Mouse (Mus musculus): ENCODE results near the gene Morc3. TPM values are rescaled to one million over a fixed set of nuclear protein-coding genes. Genes with fewer than 3 reads are reported as not detected.

The Morc3 gene
- polyA plus RNA-seq, 1 experiment from 2014 or later = 32.7 TPM

DNA sequence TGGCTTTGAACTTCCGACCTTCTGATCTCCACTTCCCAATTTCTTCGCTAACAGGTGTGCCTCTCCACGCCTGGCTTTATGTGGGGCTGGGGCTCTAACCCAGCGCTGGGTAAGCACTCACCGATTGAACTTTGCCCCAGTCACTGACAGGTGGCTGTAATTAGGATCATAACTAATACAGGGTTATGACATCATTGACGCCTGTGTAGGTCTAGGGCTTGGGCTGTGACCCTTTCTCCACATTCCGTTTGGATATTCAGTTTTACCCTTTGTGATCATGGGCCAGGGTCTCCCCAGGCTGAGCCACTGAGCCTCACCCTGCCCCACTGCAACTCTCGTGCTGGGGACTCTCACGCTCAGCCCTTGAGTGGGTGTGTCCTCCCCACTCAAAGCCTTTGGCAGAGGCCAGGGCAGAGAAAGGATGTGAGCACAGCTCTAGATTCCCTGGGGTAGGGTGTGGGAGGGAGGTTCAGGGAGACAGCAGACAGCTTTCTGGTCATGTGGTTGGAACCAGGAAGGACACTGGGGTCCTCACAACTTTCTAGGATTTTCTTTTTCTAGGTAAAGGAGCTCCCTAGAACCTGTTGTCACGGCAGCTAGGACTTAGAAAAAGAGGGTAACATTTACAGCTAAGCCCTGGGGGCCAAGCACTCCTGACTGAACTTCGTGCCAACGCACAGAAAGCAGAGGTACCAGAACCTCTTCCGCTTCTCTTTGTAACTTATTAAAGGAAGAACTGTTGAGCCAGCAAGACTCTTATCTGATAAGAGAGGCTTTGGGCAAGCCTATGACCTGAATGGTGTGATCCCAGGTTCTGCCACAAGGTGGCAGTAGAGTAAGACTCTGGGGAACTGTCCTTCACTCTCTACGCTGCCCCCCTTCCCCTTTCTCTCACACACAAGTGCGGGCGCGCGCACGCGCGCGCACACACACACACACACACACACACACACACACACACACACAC, 86.1 kb downstream of the Morc3 start:
- ATAC-seq = peak; percentile 64
- 40% methylated on average over 22 of the region's 22 CpGs for WGBS

DNA sequence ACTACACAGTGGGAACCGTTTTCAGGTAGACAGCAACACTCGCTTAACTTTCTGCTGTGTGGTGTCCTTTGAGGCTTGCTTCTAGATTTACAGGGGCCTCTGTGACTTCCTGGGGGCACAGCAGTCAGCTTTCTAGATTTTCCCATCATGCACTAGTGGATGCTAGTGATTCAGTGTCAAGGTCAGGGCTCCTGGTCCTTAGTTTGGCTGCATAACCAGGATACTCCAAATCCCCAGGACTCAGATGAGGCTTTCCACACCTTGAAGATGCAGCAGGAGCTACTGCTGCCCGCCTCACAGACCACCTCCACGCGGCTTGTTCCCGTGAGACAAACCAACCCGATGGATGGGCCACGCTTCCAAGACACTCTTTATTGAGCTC, 86.7 kb downstream of the Morc3 start:
- Histone ChIP-seq H3K4me3 (replicated peaks) (no peak overlapping the region), H3K4me2 (replicated peaks) (peak overlapping the region; percentile 44), H3K9ac (replicated peaks) (no peak overlapping the region), H3K27ac (no peak overlapping the region), H3K4me1 (replicated peaks) (peaks cover 5% of the 10 kb centered on the region), H3K27me3 (no peaks in the 10 kb centered on the region), H3K9me3 (no peaks in the 10 kb centered on the region), H3K36me3 (no peaks in the 10 kb centered on the region)
- WGBS = 60% methylated on average over 8 of the region's 8 CpGs
- 0 out of 2 replicates have a peak, but pooled peaks have one; percentile 21 for ATAC-seq

More for the DNA sequence above, 86.1 kb downstream of the Morc3 start:
- H3K27me3 ChIP-seq = no peaks in the 10 kb centered on the region
- no peak overlapping the region for H3K4me3 ChIP-seq (replicated peaks)
- H3K9me3 ChIP-seq = no peaks in the 10 kb centered on the region
- H3K27ac ChIP-seq = no peak overlapping the region
- no peaks in the 10 kb centered on the region for H3K36me3 ChIP-seq
- H3K4me1 ChIP-seq (replicated peaks) = peaks cover 5% of the 10 kb centered on the region
- peak overlapping the region; percentile 44 for H3K4me2 ChIP-seq (replicated peaks)
- H3K9ac ChIP-seq (replicated peaks) = no peak overlapping the region

DNA sequence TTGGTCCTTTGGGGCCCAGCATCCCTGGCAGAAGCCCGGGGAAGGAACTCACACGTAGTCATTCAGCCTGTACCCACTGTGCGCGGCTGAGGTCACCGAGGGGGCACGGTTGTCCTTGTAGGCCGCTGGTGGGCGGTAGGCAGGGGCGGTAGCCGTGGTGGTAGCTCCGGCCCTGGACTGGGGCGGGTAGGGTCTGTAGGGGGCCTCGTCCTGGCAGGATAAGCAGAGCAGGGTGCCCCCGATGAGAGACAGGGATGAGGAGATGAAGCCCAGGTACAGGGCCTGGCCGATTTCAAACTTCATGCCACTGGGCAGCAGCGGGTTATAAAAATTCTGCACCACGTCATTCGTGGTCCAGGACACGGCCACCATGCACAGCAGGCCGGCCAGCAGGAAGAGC, 87.3 kb downstream of the Morc3 start:
- H3K4me3 ChIP-seq (replicated peaks) = no peak overlapping the region
- H3K36me3 ChIP-seq = no peaks in the 10 kb centered on the region
- 79% methylated on average over 20 of the region's 20 CpGs for WGBS
- peak; percentile 41; the same call in 1 of the 2 replicates for ATAC-seq
- no peak overlapping the region for H3K27ac ChIP-seq
- no peak overlapping the region for H3K9ac ChIP-seq (replicated peaks)
- no peaks in the 10 kb centered on the region for H3K9me3 ChIP-seq
- H3K4me2 ChIP-seq (replicated peaks) = no peak overlapping the region
- H3K27me3 ChIP-seq = no peaks in the 10 kb centered on the region
- H3K4me1 ChIP-seq (replicated peaks) = peaks cover 5% of the 10 kb centered on the region

DNA sequence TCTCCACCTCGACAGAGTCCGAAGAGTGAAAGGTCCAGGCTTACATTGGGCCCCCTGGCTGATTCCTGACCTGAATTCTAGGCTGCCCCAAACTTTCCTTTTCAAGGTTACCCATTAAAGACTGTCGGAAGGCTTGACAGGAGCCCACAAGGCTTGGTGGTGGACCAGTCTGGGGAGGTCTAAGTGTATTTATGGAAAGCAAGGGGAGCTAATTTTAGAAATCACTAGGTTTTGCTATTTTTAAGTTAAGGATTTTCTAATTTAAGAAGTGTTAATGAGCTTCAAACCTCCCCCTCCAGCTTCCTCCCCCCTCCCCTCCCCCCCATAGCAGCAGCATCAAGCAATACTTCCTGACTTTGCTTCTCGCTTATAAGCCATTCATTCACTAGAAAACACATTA, 88.8 kb downstream of the Morc3 start:
- 74% methylated on average over 4 of the region's 4 CpGs for WGBS
- Histone ChIP-seq H3K4me1 (replicated peaks) (peaks cover 5% of the 10 kb centered on the region), H3K9ac (replicated peaks) (no peak overlapping the region), H3K4me3 (replicated peaks) (no peak overlapping the region), H3K27me3 (no peaks in the 10 kb centered on the region), H3K27ac (no peak overlapping the region), H3K4me2 (replicated peaks) (no peak overlapping the region), H3K36me3 (no peaks in the 10 kb centered on the region), H3K9me3 (no peaks in the 10 kb centered on the region)
- no peak for ATAC-seq

DNA sequence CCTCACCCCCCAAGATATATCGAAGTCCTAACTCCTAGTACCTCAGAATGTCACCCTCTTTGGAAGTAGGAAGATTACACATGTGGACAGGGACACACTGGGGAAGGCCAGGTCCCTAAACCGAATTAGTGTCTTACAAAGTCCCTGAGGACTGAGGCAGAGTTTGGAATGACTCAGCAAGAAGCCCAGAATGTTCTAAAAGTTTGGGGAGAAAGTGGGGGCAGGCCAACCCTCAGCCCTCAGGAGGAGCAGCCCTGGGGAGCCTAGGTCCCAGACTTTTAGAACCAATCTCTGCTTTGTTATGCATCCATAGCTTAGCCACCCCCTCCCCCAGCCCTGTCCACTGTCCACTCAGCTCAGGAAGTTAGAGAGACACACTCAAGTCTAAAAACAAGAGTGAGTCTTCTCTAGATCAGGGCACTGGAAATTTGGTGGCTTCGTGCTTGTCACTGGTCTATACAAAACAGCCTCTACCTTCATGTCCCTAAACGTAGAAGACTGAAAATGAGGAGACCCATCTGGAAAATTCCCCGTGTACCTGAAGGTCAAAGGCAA, 91.0 kb downstream of the Morc3 start:
- Histone ChIP-seq H3K27ac (no peak overlapping the region), H3K4me2 (replicated peaks) (no peak overlapping the region), H3K9ac (replicated peaks) (no peak overlapping the region), H3K9me3 (no peaks in the 10 kb centered on the region), H3K4me1 (replicated peaks) (peaks cover 5% of the 10 kb centered on the region), H3K27me3 (no peaks in the 10 kb centered on the region), H3K4me3 (replicated peaks) (no peak overlapping the region), H3K36me3 (no peaks in the 10 kb centered on the region)
- WGBS = 80% methylated on average over 5 of the region's 5 CpGs
- no peak for ATAC-seq

DNA sequence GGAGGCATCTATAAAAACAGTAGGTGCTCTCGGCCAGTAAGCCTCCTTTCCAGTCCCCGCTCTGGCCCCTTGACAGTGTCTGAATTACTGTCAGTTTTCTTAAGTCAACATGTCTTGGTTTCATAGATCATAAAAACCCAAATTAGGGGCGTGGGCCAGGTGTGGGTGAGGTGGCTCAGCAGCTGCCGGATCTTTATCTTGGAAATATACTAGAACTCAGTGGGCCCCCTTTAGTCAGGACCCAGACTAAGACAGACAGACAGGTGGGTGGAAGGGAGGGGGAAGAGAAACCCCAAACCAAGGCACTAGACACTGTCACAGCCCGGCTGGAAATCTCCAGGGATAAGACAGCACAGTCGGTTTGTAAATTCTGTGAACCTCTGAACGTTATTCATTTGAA, 91.9 kb downstream of the Morc3 start:
- Histone ChIP-seq H3K36me3 (no peaks in the 10 kb centered on the region), H3K27me3 (no peaks in the 10 kb centered on the region), H3K4me3 (replicated peaks) (no peak overlapping the region), H3K4me2 (replicated peaks) (no peak overlapping the region), H3K4me1 (replicated peaks) (peaks cover under 1% of the 10 kb centered on the region; the same call in 1 of the 2 replicates), H3K9ac (replicated peaks) (no peak overlapping the region), H3K9me3 (no peaks in the 10 kb centered on the region), H3K27ac (no peak overlapping the region)
- WGBS = 82% methylated on average over 7 of the region's 7 CpGs
- ATAC-seq = no peak

Other genes with a start within 250 kb of the Morc3 start
- 15.2 and 16.4 TPM in 2 replicates for gene Setd4, start 228.1 kb upstream of the Morc3 start, polyA plus RNA-seq (2015; fragmentation: Nextera tagmentation; extraction: Ambion mirVana)
- 156 and 157 TPM in 2 replicates for gene Cbr1, start 226.3 kb upstream of the Morc3 start, polyA plus RNA-seq (2015; fragmentation: Nextera tagmentation; extraction: Ambion mirVana)
- not detected in 2 replicates for gene Gm5678, start 204.0 kb upstream of the Morc3 start, polyA plus RNA-seq (2015; fragmentation: Nextera tagmentation; extraction: Ambion mirVana)
- 0.27 and 0.80 TPM in 2 replicates for gene Cbr3, start 148.9 kb upstream of the Morc3 start, polyA plus RNA-seq (2015; fragmentation: Nextera tagmentation; extraction: Ambion mirVana)
- 29.6 and 32.4 TPM in 2 replicates for gene Dop1b, start 120.2 kb upstream of the Morc3 start, polyA plus RNA-seq (2015; fragmentation: Nextera tagmentation; extraction: Ambion mirVana)
- gene Chaf1b, start 51.8 kb downstream of the Morc3 start, polyA plus RNA-seq (2015; fragmentation: Nextera tagmentation; extraction: Ambion mirVana) = 32.3 and 34.3 TPM in 2 replicates
- gene Cldn14, start 176.7 kb downstream of the Morc3 start, polyA plus RNA-seq (2015; fragmentation: Nextera tagmentation; extraction: Ambion mirVana) = not detected in 2 replicates